Mouse (Mus musculus) intestine, embryonic 15.5 days (tissue): Measurements from ENCODE around the gene Cdkl2. TPM values are rescaled to one million over a fixed set of nuclear protein-coding genes. Genes with fewer than 3 reads are reported as not detected.

Experiments used
- ATAC-seq: fragments of 200-750 bp; cut with Nextera tagmentation; 2 replicates; pipeline ENCODE4 v1.8.0; 2017; ENCODE audit warnings: moderate TSS enrichment, moderate library complexity
- H3K27ac ChIP-seq: fragments of 300-500 bp; sonication (generic); 2 replicates; pipeline ENCODE4 v1.5.1; 2015; ENCODE audit warnings: mild to moderate bottlenecking, inconsistent platforms
- H3K27me3 ChIP-seq: fragments of 300-500 bp; sonication (generic); replicated peaks from 2 replicates; pipeline ENCODE4 v1.6.1; 2015; ENCODE audit warnings: inconsistent platforms
- H3K36me3 ChIP-seq: fragments of 300-500 bp; sonication (generic); 2 replicates; pipeline ENCODE4 v1.6.1; 2015; ENCODE audit warnings: inconsistent platforms
- H3K4me1 ChIP-seq: fragments of 300-500 bp; sonication (generic); replicated peaks from 2 replicates; pipeline ENCODE4 v1.6.1; 2015; ENCODE audit warnings: inconsistent platforms
- H3K4me2 ChIP-seq: fragments of 300-500 bp; sonication (generic); replicated peaks from 2 replicates; pipeline ENCODE4 v1.6.1; 2015; ENCODE audit warnings: mild to moderate bottlenecking, inconsistent platforms
- H3K4me3 ChIP-seq: fragments of 300-500 bp; sonication (generic); replicated peaks from 2 replicates; pipeline ENCODE4 v1.5.1; 2015; ENCODE audit warnings: inconsistent platforms
- H3K9ac ChIP-seq: fragments of 300-500 bp; sonication (generic); 2 replicates; pipeline ENCODE4 v1.6.1; 2015; ENCODE audit warnings: inconsistent platforms
- H3K9me3 ChIP-seq: fragments of 300-500 bp; sonication (generic); 2 replicates; pipeline ENCODE4 v1.6.1; 2016; ENCODE audit warnings: inconsistent platforms
- WGBS: fragments of 180-500 bp; shearing (Covaris S2); methylation state at CpG from one replicate; pipeline ENCODE4 v1.1.7; 2015; 5-methylcytosine and 5-hydroxymethylcytosine counted together
- polyA plus RNA-seq: library from polyadenylated mRNA; unstranded; fragments of >200 nt; fragmentation: Nextera tagmentation; extraction: Ambion mirVana; gene quantifications from 2 replicates; pipeline ENCODE4 v1.2.1, GENCODE M21; 2015

Gene Cdkl2
- polyA plus RNA-seq, 1 experiment from 2014 or later: 2.8 TPM

DNA sequence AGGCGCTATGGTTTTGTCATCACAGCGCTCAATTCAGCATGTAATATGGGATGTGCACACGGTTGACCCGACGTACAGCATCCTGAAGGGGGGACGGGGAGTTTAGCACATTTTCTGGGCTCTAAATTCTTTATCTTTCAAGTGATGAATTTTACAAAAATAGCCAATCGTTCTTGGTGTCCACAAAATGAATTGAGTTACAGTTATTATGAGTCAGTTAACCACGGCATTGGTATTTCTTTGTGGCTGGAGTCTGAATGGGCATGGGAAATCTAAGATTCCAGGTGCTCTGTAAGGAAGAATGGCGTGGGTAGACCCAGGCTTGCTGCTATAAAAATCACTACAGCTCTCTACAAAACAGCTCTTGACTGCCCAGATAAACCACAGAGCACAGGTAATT, 54.4 kb downstream of the Cdkl2 start:
- H3K9ac ChIP-seq: no peak overlapping the region
- H3K4me1 ChIP-seq: no peaks in the 10 kb centered on the region
- WGBS: 87% methylated on average over 9 of the region's 9 CpGs
- H3K9me3 ChIP-seq: no peaks in the 10 kb centered on the region
- H3K27ac ChIP-seq: no peak overlapping the region
- no peak overlapping the region for H3K4me2 ChIP-seq
- H3K4me3 ChIP-seq: no peak overlapping the region
- no peak for ATAC-seq
- H3K27me3 ChIP-seq: no peaks in the 10 kb centered on the region
- H3K36me3 ChIP-seq: no peaks in the 10 kb centered on the region

DNA sequence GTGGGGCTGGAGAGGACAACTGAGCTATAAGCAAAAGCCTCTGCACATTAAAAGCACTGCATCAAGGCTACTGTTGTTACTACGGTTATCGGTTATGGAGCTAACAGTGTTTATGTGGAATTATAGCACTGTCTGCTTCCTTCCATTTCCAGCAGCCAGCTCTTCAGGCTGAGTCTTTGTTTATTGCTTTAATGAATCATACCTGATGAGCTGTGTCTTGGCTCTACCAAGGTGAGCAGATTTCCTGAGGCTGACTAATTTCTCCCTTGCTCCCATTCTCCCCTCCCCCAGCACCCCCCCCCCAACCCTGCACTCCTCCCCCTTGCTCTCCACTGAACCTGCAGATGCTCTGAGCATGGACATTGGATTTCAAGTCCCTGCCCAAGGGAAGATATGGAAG, 55.9 kb downstream of the Cdkl2 start:
- no peak for ATAC-seq
- H3K9ac ChIP-seq: no peak overlapping the region
- no peaks in the 10 kb centered on the region for H3K9me3 ChIP-seq
- no peak overlapping the region for H3K4me3 ChIP-seq
- no peaks in the 10 kb centered on the region for H3K27me3 ChIP-seq
- H3K4me2 ChIP-seq: no peak overlapping the region
- H3K4me1 ChIP-seq: no peaks in the 10 kb centered on the region
- no peak overlapping the region for H3K27ac ChIP-seq
- H3K36me3 ChIP-seq: no peaks in the 10 kb centered on the region
- WGBS: 68% methylated on average over 2 of the region's 2 CpGs

DNA sequence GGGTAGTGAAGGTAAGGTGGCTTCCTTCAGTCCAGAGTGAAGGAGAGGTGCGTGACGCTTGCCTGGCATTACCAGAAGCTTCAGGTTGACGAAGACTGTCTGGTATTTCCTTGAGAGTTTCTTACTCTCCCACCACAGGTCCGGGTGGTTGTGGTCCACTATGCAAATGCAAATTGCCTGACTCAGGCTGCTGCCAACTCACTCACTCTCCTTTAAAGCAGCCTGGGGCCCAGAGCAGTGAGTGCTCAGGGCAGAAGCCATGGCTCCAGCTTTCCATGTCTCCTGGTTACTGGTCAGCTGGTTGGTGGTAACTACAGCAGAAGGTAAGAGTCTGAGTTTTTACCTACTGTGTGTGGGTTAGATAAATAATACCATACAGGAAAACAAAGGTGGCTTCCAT, 56.4 kb downstream of the Cdkl2 start, which contains the start of gene Odaph:
Gene Odaph (plus strand): TSS at position 240 of the 400 bp plus-strand sequence.
- H3K4me2 ChIP-seq: no peak within 1 kb of the TSS
- H3K36me3 ChIP-seq: no peaks in the 10 kb centered on the region
- H3K9ac ChIP-seq: no peak within 1 kb of the TSS
- H3K27ac ChIP-seq: no peak within 1 kb of the TSS
- no peaks in the 10 kb centered on the region for H3K4me1 ChIP-seq
- H3K27me3 ChIP-seq: no peaks in the 10 kb centered on the region
- no peak within 1 kb of the TSS for H3K4me3 ChIP-seq
- WGBS: 78% methylated on average over 4 of the region's 4 CpGs
- H3K9me3 ChIP-seq: no peaks in the 10 kb centered on the region
- no peak for ATAC-seq

DNA sequence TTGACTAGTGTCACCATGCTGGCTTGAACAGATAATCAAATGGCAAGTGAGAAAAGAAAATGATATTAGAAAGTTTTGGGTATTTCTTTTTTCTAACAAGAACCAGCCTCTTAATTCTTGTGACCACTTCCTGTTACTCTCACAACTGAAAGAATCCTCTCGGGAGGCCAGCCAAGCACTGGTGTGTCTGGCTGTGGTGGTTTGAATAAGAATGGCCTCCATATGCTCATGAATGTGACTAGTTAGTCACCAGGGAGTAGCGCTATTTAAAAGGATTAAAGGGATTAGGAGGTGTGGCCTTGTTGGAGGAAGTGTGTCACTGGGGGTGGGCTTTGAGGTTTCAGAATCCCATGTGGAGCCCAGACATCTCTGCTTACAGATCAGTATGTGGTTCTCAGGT, 58.0 kb downstream of the Cdkl2 start:
- Histone ChIP-seq H3K9ac (no peak overlapping the region), H3K36me3 (no peaks in the 10 kb centered on the region), H3K27ac (no peak overlapping the region), H3K27me3 (no peaks in the 10 kb centered on the region), H3K4me1 (no peaks in the 10 kb centered on the region), H3K4me3 (no peak overlapping the region), H3K4me2 (no peak overlapping the region), H3K9me3 (no peaks in the 10 kb centered on the region)
- ATAC-seq: no peak
- 65% methylated on average over 2 of the region's 2 CpGs for WGBS

DNA sequence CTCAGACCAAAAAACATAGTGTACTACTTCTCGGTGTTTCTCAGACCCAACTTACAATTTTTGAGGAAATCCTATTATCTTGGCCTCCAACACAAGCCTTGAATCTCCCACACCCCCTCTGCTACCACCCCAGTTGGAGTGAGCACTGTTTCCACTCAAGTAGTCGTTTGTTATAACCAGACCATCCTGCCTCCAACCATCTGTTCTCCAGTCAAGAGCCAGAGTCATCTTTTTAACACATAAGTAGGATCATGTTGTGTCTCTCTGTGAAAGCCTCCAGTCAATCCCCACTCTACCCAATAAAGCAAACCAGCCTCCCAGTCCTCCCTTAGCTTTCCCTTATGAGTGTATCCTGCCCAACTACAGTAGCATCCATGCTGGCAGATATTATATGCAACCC, 60.2 kb downstream of the Cdkl2 start:
- no peaks in the 10 kb centered on the region for H3K9me3 ChIP-seq
- no peaks in the 10 kb centered on the region for H3K27me3 ChIP-seq
- WGBS: 71% methylated on average over 2 of the region's 2 CpGs
- no peak overlapping the region for H3K4me2 ChIP-seq
- no peak overlapping the region for H3K9ac ChIP-seq
- ATAC-seq: no peak
- no peaks in the 10 kb centered on the region for H3K4me1 ChIP-seq
- no peak overlapping the region for H3K27ac ChIP-seq
- no peak overlapping the region for H3K4me3 ChIP-seq
- no peaks in the 10 kb centered on the region for H3K36me3 ChIP-seq

DNA sequence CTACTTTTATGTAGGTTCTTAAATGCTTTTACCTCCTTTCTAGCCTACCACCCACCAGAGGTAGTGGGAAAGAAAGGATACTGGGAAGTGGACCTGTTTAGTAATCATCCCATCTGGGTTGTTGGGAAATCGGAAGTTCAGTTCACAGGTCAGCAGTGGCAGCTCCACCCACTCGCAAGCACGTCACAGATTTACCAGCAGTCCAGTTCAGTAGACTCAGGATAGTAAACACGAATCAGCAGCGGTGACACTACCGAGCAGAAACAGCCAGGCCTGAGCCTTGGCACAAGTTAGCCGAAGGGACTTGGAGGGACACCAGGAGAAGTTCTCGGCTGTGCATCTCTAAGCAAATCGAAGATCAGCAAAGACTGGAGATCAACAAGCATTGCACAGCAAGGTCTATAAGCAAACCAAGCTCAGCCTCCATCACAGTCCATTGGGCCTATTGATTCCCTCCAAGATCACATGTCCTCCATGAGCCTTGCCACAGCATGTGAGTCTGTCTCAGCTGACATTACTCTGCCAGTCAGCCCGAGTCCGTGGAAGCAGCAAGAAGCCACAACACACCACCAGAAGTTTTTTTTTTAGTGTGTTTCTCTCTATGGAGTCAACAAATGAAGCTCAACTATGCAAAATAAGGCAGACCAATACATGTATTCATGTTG, 62.4 kb downstream of the Cdkl2 start:
- ATAC-seq: no peak
- Histone ChIP-seq H3K9ac (no peak overlapping the region), H3K4me2 (no peak overlapping the region), H3K9me3 (no peaks in the 10 kb centered on the region), H3K4me3 (no peak overlapping the region), H3K27me3 (no peaks in the 10 kb centered on the region), H3K4me1 (no peaks in the 10 kb centered on the region), H3K27ac (no peak overlapping the region), H3K36me3 (no peaks in the 10 kb centered on the region)
- 90% methylated on average over 11 of the region's 11 CpGs for WGBS

DNA sequence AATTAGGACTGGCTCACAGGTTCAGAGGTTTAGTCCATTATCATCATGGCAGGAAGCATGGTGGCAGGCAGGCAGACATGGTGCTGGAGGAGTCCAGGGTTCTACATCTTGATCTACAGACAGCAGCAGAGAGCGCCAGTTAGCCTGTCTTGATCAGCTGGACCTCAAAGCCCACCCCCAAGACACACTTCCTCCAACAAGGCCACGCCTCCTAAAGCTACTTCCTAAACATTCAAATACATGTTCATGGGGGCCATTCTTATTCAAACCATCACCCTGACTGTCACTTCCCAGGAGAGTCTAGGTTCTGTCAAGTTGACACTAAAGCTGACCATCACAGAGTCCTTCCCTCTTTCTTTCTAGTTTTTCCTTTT, 66.3 kb downstream of the Cdkl2 start:
- no peak overlapping the region for H3K27ac ChIP-seq
- no peaks in the 10 kb centered on the region for H3K9me3 ChIP-seq
- H3K27me3 ChIP-seq: no peaks in the 10 kb centered on the region
- 90% methylated on average over 2 of the region's 2 CpGs for WGBS
- H3K36me3 ChIP-seq: no peaks in the 10 kb centered on the region
- no peak overlapping the region for H3K9ac ChIP-seq
- no peak overlapping the region for H3K4me3 ChIP-seq
- no peaks in the 10 kb centered on the region for H3K4me1 ChIP-seq
- H3K4me2 ChIP-seq: no peak overlapping the region
- no peak for ATAC-seq

DNA sequence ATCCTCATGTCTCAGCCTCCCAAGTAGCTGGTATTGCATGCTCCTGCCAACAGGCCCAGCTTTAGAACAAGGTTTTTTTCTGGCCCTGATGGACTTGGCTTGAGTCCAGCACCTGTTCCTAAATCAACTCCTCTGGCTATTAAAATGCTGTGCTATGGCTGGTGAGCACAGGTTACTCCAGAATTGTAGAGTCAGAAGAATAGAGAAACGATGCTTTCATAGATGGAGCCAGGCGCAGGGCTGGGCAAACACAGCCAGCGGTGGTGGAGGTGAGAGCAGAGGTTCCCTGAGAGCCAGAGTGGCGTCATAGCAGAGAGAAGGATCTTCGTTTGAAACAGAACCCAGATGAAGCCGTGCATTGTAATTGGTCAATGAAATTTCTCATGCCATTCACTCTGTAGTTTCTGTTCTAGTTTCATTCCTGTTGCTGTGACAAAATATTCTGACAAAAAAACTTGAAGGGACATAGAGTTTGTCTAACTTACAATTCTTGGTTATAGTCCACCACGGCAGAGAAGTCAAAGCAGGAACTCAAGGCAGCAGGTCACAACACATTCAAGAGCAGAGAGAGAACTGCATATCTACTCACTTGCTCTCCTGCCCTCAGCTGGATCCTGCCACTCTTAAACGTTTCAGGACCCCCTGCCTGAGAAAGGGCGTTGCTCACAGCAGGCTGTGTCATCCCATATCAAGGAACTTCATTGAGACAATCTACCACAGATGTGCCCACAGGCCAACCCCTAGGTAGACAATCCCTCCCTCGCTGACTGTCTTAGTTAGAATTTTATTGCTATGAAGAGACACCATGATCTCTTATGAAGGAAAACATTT, 66.9 kb downstream of the Cdkl2 start:
- no peaks in the 10 kb centered on the region for H3K9me3 ChIP-seq
- no peaks in the 10 kb centered on the region for H3K4me1 ChIP-seq
- H3K36me3 ChIP-seq: no peaks in the 10 kb centered on the region
- H3K27me3 ChIP-seq: no peaks in the 10 kb centered on the region
- H3K27ac ChIP-seq: no peak overlapping the region
- H3K4me2 ChIP-seq: no peak overlapping the region
- ATAC-seq: no peak
- WGBS: 74% methylated on average over 10 of the region's 10 CpGs
- no peak overlapping the region for H3K4me3 ChIP-seq
- H3K9ac ChIP-seq: no peak overlapping the region

DNA sequence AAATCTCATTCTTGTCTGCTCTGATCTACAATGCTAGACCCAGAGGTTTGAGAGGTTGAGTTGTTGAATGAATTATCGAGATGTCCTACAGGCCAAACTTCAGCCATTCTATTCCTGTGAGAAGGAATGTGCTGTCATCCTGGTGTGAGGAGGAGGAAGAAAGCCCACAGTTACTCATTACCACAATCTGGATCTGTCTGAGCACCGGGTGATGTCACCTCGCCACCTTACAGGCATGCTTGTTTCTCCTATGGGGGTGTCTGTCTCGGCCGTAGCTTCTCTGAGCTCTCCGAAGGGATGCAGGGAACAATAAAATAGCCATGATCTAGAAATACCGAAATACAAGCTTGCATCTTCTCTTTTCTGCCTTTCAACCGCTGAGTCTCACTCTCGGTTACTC, 67.9 kb downstream of the Cdkl2 start:
- H3K27me3 ChIP-seq: no peaks in the 10 kb centered on the region
- no peak overlapping the region for H3K4me2 ChIP-seq
- no peaks in the 10 kb centered on the region for H3K36me3 ChIP-seq
- no peak overlapping the region for H3K4me3 ChIP-seq
- no peak overlapping the region for H3K9ac ChIP-seq
- H3K27ac ChIP-seq: no peak overlapping the region
- no peak for ATAC-seq
- 83% methylated on average over 9 of the region's 9 CpGs for WGBS
- no peaks in the 10 kb centered on the region for H3K4me1 ChIP-seq
- H3K9me3 ChIP-seq: no peaks in the 10 kb centered on the region

DNA sequence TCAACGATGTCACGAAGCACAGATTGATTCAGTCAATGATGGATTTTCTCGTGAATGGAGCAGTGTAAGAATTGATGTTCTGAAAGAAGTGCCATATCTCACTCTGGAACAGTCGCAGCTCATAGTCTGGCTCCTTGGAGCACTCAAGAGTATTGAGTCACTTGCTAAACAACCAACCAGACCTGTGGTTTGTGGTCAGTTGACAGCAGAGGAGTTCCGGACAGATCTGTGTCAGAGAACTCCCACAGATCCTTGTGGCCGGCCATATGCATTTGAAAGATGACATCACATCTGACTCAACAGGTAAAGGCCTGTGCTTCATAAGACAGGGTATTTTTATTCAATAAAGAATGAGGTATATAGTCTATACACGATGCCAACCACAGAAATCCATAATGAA, 69.7 kb downstream of the Cdkl2 start:
- WGBS: 86% methylated on average over 7 of the region's 7 CpGs
- Histone ChIP-seq H3K27me3 (no peaks in the 10 kb centered on the region), H3K4me1 (no peaks in the 10 kb centered on the region), H3K27ac (no peak overlapping the region), H3K4me3 (no peak overlapping the region), H3K4me2 (no peak overlapping the region), H3K36me3 (no peaks in the 10 kb centered on the region), H3K9me3 (no peaks in the 10 kb centered on the region), H3K9ac (no peak overlapping the region)
- ATAC-seq: no peak

DNA sequence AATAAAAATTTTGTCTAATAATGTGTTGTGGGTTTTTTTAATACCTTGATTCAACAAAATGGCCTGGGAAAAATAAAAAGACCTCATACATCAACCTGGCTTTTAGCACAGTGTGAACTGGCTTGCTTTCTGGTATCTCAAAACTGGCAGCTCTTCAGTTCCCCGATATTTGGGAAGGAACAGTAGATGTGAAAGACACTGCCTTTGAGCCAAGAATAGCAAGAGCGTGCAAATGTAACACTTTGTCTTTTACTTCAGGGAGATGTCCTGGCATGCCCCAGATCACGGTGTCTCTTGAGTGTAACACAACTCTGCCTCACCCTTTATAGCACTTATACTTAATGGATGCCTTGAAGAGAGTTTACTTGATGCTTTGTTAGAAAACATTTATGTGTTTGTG, 71.6 kb downstream of the Cdkl2 start:
- Histone ChIP-seq H3K27ac (no peak overlapping the region), H3K9me3 (no peaks in the 10 kb centered on the region), H3K36me3 (no peaks in the 10 kb centered on the region), H3K4me1 (no peaks in the 10 kb centered on the region), H3K9ac (no peak overlapping the region), H3K4me2 (no peak overlapping the region), H3K4me3 (no peak overlapping the region), H3K27me3 (no peaks in the 10 kb centered on the region)
- no peak for ATAC-seq
- WGBS: 95% methylated on average over 3 of the region's 3 CpGs

DNA sequence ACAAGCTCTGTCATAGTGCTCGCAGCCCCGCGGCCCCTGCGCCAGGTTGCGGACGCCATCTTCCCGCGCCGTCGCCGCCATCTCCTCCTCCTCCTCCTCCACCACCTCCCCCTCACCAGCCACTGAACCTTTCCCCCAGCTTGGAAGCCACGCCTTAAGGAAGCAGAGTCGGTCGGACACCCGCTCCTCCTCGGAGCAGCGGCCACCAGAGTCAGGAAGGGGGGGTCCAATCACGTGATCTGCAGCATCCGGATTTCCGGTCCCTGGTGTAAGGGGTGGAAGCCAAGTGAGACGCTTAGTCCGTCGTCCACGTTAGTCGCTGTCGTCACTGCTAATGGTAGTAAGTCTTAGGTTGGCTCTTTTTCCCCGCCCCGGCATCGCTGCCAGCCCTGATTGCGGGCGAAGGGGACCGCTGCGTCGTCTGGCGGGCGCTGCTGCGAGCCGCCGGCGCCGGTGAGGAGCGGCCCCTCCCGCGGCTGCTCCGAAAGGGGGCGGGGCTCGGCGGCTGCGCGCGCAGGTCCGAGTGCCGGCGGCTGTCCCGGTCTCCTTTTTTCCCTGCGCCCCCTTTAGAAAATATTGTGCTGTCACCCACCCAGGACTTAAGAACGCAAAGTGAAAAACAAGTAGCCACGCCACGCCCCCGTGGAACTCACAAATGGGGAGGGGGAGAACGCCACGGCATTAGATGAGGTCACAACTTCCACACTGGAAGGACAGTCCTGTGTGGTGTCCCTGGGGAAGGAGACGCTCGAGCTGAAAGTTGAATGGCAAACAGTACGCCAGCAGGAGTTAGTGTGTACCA, 80.8 kb downstream of the Cdkl2 start, which contains the start of gene Rchy1:
Gene Rchy1 (minus strand): TSS at position 430 of the 802 bp plus-strand sequence.
- WGBS: under 1% methylated on average over 65 of the region's 65 CpGs

More for the DNA sequence above, 80.8 kb downstream of the Cdkl2 start, which contains the start of gene Rchy1:
- H3K27me3 ChIP-seq: no peaks in the 10 kb centered on the region
- peak within 1 kb of the TSS; percentile 100 for H3K27ac ChIP-seq
- H3K36me3 ChIP-seq: no peaks in the 10 kb centered on the region
- peak within 1 kb of the TSS; percentile 81 for H3K9ac ChIP-seq
- peak within 1 kb of the TSS; percentile 73 for H3K4me3 ChIP-seq
- H3K9me3 ChIP-seq: no peaks in the 10 kb centered on the region
- ATAC-seq: peak; percentile 98
- H3K4me1 ChIP-seq: peaks cover 11% of the 10 kb centered on the region
- H3K4me2 ChIP-seq: peak within 1 kb of the TSS; percentile 56
